Comparison of ENCODE assay signal across 9 mouse cellular contexts in genomic region chr12:79928739-79929380, GRCm38 (mm10).
DNase-seq lines count a peak whose midpoint lies in the region; ATAC-seq and TF ChIP-seq lines count a peak whose summit lies in the region.
"Had no signal": no experiment of that assay in that cellular context is flagged by ENCODE, and none has a peak within 500 bp of the region (broad histone marks: within the 10 kb centered on the region; RNA-seq: fewer than 3 reads in every experiment).

No protein-coding gene starts in this region.

- peak overlapping the region; percentile 29; the same call in 1 of the 2 replicates for H3K27ac ChIP-seq in layer of hippocampus, adult 2 months
- peak overlapping the region; percentile 93 for H3K27ac ChIP-seq in intestine, embryonic 15.5 days
- H3K27ac ChIP-seq in neural tube, embryonic 13.5 days (replicated peaks): peak overlapping the region; percentile 95

- no peak for TF ChIP-seq CTCF in layer of hippocampus, adult 2 months (conservative IDR thresholded peaks at IDR 0.05)

- no peaks in the 10 kb centered on the region for H3K27me3 ChIP-seq in intestine, embryonic 15.5 days (replicated peaks)
- H3K27me3 ChIP-seq in neural tube, embryonic 13.5 days: no peaks in the 10 kb centered on the region
- H3K27me3 ChIP-seq: neural tube, embryonic 12.5 days had no signal

- H3K9me3 ChIP-seq in intestine, embryonic 15.5 days: no peaks in the 10 kb centered on the region
- no peaks in the 10 kb centered on the region for H3K9me3 ChIP-seq in neural tube, embryonic 13.5 days
- H3K9me3 ChIP-seq: neural tube, embryonic 12.5 days had no signal

- H3K4me1 ChIP-seq in intestine, embryonic 15.5 days (replicated peaks): peaks cover 50% of the 10 kb centered on the region
- peaks cover 79% of the 10 kb centered on the region for H3K4me1 ChIP-seq in neural tube, embryonic 13.5 days (replicated peaks)

- peak; percentile 37; the same call in 1 of the 2 replicates for ATAC-seq in intestine, embryonic 15.5 days
- no peak for ATAC-seq in neural tube, embryonic 13.5 days (ENCODE audit: low read depth)

- H3K4me2 ChIP-seq in intestine, embryonic 15.5 days (replicated peaks): no peak overlapping the region
- H3K4me2 ChIP-seq in neural tube, embryonic 13.5 days: no peak overlapping the region
- H3K4me2 ChIP-seq: neural tube, embryonic 12.5 days had no signal

- no peak overlapping the region for H3K4me3 ChIP-seq in layer of hippocampus, adult 2 months
- H3K4me3 ChIP-seq in intestine, embryonic 15.5 days (replicated peaks): no peak overlapping the region
- no peak overlapping the region for H3K4me3 ChIP-seq in neural tube, embryonic 13.5 days
- H3K4me3 ChIP-seq: neural tube, embryonic 12.5 days had no signal

- DNase-seq in layer of hippocampus, adult 2 months (ENCODE audit: low spot score in 2 of 2): no peak
- DNase-seq in layer of hippocampus, adult 9-11 months: no peak
- DNase-seq in gastrocnemius, postnatal 25 days: peak; percentile 74
- no peak for DNase-seq in adrenal gland, postnatal 25 days
- DNase-seq in layer of hippocampus, adult 18-20 months (ENCODE audit: low spot score in 2 of 2): no peak
- DNase-seq in thymus, postnatal 0 days (ENCODE audit: low spot score): no peak

- H3K9ac ChIP-seq in intestine, embryonic 15.5 days: no peak overlapping the region
- H3K9ac ChIP-seq in neural tube, embryonic 13.5 days: no peak overlapping the region
- H3K9ac ChIP-seq: neural tube, embryonic 12.5 days had no signal

- H3K36me3 ChIP-seq in intestine, embryonic 15.5 days: no peaks in the 10 kb centered on the region
- no peaks in the 10 kb centered on the region for H3K36me3 ChIP-seq in neural tube, embryonic 13.5 days
- H3K36me3 ChIP-seq: neural tube, embryonic 12.5 days had no signal

- WGBS in intestine, embryonic 15.5 days: 20% methylated on average over 6 of the region's 6 CpGs
- WGBS in neural tube, embryonic 13.5 days: 38% methylated on average over 6 of the region's 6 CpGs

Comparison
In these comparisons a context has a peak if more than half of its experiments do, and no peak if none do; other contexts are left out.
1. H3K27ac ChIP-seq: peak in every context shown above with its lines; median percentile 95 in neural tube, embryonic 13.5 days; 93 in intestine, embryonic 15.5 days; 29 in layer of hippocampus, adult 2 months.